Mouse (Mus musculus) liver, embryonic 12.5 days (tissue): Measurements from ENCODE around the gene Enpp3. TPM values are rescaled to one million over a fixed set of nuclear protein-coding genes. Genes with fewer than 3 reads are reported as not detected.

Experiments used
- ATAC-seq: fragments of 200-750 bp; cut with Nextera tagmentation; 2 replicates; pipeline ENCODE4 v1.8.0; 2017; ENCODE audit warnings: moderate number of reproducible peaks, mild to moderate bottlenecking, moderate library complexity
- H3K27ac ChIP-seq: fragments of 300-500 bp; sonication (generic); 2 replicates; pipeline ENCODE4 v1.5.1; 2016; ENCODE audit warnings: mild to moderate bottlenecking
- H3K27me3 ChIP-seq: fragments of 300-500 bp; sonication (generic); replicated peaks from 2 replicates; pipeline ENCODE4 v1.6.1; 2016; ENCODE audit warnings: mild to moderate bottlenecking, moderate library complexity
- H3K36me3 ChIP-seq: fragments of 300-500 bp; sonication (generic); 2 replicates; pipeline ENCODE4 v1.6.1; 2016; ENCODE audit warnings: mild to moderate bottlenecking, moderate library complexity
- H3K4me1 ChIP-seq: fragments of 300-500 bp; sonication (generic); 2 replicates; pipeline ENCODE4 v1.6.1; 2016
- H3K4me2 ChIP-seq: fragments of 300-500 bp; sonication (generic); 2 replicates; pipeline ENCODE4 v1.6.1; 2016; ENCODE audit warnings: mild to moderate bottlenecking, moderate library complexity
- H3K4me3 ChIP-seq: fragments of 300-500 bp; sonication (generic); 2 replicates; pipeline ENCODE4 v1.5.1; 2016; ENCODE audit warnings: mild to moderate bottlenecking, moderate library complexity
- H3K9ac ChIP-seq: fragments of 300-500 bp; sonication (generic); 2 replicates; pipeline ENCODE4 v1.6.1; 2016; ENCODE audit warnings: mild to moderate bottlenecking, moderate library complexity
- H3K9me3 ChIP-seq: fragments of 300-500 bp; sonication (generic); replicated peaks from 2 replicates; pipeline ENCODE4 v1.6.1; 2016; ENCODE audit warnings: mild to moderate bottlenecking, moderate library complexity
- WGBS: fragments of 180-500 bp; shearing (Covaris S2); methylation state at CpG from one replicate; pipeline ENCODE4 v1.1.7; 2016; ENCODE audit not compliant: insufficient replicate concordance; 5-methylcytosine and 5-hydroxymethylcytosine counted together
- polyA plus RNA-seq: library from polyadenylated mRNA; unstranded; fragments of >200 nt; fragmentation: Nextera tagmentation; extraction: Ambion mirVana; gene quantifications from 2 replicates; pipeline ENCODE4 v1.2.1, GENCODE M21; 2016

The Enpp3 gene
- polyA plus RNA-seq, 1 experiment from 2014 or later, result 1.3 TPM

- peak; percentile 93 for ATAC-seq
- 65% methylated on average over 9 of the region's 9 CpGs for WGBS
- Histone ChIP-seq H3K9me3 (no peaks in the 10 kb centered on the region), H3K9ac (no peak overlapping the region), H3K36me3 (no peaks in the 10 kb centered on the region), H3K4me2 (peak overlapping the region; percentile 43), H3K27ac (peak overlapping the region; percentile 77), H3K4me3 (0 out of 2 replicates have a peak overlapping the region, but pooled peaks have one; percentile 14), H3K4me1 (peaks cover 35% of the 10 kb centered on the region), H3K27me3 (no peaks in the 10 kb centered on the region)
Measured at GRCm38 (mm10) chr10:24784624-24785276, 57.9 kb downstream of the Enpp3 start.

- WGBS, result 78% methylated on average over 3 of the region's 3 CpGs
- H3K36me3 ChIP-seq, result no peaks in the 10 kb centered on the region
- peak overlapping the region; percentile 20; the same call in 1 of the 2 replicates for H3K4me2 ChIP-seq
- H3K9me3 ChIP-seq, result no peaks in the 10 kb centered on the region
- ATAC-seq, result no peak
- H3K27me3 ChIP-seq, result no peaks in the 10 kb centered on the region
- H3K4me3 ChIP-seq, result no peak overlapping the region
- H3K4me1 ChIP-seq, result peaks cover 35% of the 10 kb centered on the region
- peak overlapping the region; percentile 77 for H3K27ac ChIP-seq
- no peak overlapping the region for H3K9ac ChIP-seq
Measured at GRCm38 (mm10) chr10:24783946-24784345, 58.7 kb downstream of the Enpp3 start.

DNA sequence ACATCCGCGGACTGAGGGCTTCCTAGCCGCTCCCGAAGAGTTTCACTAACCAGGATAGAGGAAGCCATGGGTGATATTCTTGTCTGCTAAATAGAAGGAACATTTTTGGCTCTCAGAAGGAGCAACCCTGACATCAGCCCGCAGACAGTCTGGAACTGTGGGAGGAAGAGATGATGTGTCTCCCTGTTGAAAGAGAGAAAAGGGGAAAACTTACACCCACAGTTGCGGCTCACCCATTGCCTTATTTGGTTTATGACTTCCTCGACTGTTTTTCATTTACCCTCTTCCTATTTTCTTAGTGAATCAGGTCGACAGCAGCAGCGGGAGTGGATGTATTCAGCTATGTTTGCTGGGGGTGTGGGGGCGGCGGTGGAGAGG lies 64.0 kb downstream of the Enpp3 start:
- Histone ChIP-seq H3K27me3 (no peaks in the 10 kb centered on the region), H3K9me3 (no peaks in the 10 kb centered on the region), H3K4me1 (peaks cover 8% of the 10 kb centered on the region; the same call in 1 of the 2 replicates), H3K27ac (no peak overlapping the region), H3K36me3 (no peaks in the 10 kb centered on the region), H3K9ac (no peak overlapping the region), H3K4me2 (no peak overlapping the region), H3K4me3 (no peak overlapping the region)
- WGBS, result 68% methylated on average over 11 of the region's 11 CpGs
- no peak for ATAC-seq

DNA sequence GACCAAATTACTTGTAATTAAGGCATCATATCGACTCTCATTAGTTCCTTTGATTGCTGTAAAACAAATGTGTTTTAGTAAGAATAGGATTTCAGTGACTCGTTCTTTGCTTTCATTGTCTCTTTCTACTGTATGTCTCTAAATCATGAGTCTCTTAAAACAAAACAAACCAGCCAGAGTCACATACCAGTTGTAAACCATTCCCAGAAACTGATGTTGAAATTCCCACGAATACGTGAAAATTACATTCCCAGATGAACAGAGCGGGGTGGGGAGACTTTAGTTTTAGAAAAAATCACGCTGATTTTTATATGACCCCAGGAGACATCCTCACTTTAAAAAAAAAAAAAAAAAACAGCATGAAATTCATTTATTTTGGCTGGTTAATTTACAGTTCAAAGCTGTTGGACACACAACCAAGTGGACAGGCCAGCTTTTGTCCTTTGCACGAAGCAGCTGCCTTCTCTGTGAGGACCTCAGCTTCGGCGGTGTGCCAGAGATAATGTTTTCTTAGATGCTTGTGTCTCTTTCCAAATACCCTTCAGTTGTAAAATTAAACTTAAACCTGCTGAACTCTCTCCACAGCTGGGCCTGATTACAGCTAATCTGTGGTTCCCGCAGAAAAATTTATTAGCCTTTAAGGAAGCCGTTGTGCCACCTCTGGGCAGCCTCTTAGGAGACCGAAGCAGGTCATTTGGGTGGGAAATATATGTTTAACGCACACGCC lies 64.5 kb downstream of the Enpp3 start:
- H3K27ac ChIP-seq, result no peak overlapping the region
- no peak overlapping the region for H3K4me2 ChIP-seq
- H3K36me3 ChIP-seq, result no peaks in the 10 kb centered on the region
- 0 out of 2 replicates have a peak, but pooled peaks cover 3% of the 10 kb centered on the region for H3K4me1 ChIP-seq
- no peak overlapping the region for H3K4me3 ChIP-seq
- no peak overlapping the region for H3K9ac ChIP-seq
- 74% methylated on average over 14 of the region's 14 CpGs for WGBS
- no peaks in the 10 kb centered on the region for H3K9me3 ChIP-seq
- no peak for ATAC-seq
- H3K27me3 ChIP-seq, result no peaks in the 10 kb centered on the region

GRCm38 (mm10) chr10:24769496-24769895 lies 73.1 kb downstream of the Enpp3 start:
- Histone ChIP-seq H3K27ac (no peak overlapping the region), H3K4me2 (no peak overlapping the region), H3K9ac (no peak overlapping the region), H3K4me3 (no peak overlapping the region), H3K36me3 (no peaks in the 10 kb centered on the region), H3K9me3 (no peaks in the 10 kb centered on the region), H3K27me3 (no peaks in the 10 kb centered on the region), H3K4me1 (0 out of 2 replicates have a peak, but pooled peaks cover 4% of the 10 kb centered on the region)
- ATAC-seq, result no peak
- 70% methylated on average over 7 of the region's 7 CpGs for WGBS

DNA sequence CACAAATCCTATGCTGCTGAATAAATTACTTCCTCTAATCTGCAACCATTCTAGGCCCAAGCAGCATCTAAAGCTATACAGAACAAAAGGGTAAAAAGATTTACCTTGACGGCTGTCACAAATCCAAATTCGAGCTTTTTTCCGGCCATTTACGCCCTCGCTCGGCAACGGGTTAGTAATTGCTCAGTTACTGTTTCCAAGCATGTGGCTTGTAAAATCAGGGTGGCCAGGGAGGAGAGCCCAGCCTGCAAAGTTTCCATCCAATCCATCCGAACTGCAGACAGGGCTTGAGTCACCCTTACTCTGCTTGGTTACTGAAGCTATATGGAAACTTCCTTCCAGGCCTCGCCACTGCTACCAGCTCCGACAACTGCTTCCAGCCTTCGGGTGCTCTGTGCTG lies 74.9 kb downstream of the Enpp3 start:
- 73% methylated on average over 11 of the region's 11 CpGs for WGBS
- H3K27ac ChIP-seq, result no peak overlapping the region
- H3K4me1 ChIP-seq, result 0 out of 2 replicates have a peak, but pooled peaks cover 4% of the 10 kb centered on the region
- H3K36me3 ChIP-seq, result no peaks in the 10 kb centered on the region
- no peaks in the 10 kb centered on the region for H3K27me3 ChIP-seq
- no peak overlapping the region for H3K4me2 ChIP-seq
- ATAC-seq, result no peak
- no peaks in the 10 kb centered on the region for H3K9me3 ChIP-seq
- H3K9ac ChIP-seq, result no peak overlapping the region
- H3K4me3 ChIP-seq, result no peak overlapping the region

DNA sequence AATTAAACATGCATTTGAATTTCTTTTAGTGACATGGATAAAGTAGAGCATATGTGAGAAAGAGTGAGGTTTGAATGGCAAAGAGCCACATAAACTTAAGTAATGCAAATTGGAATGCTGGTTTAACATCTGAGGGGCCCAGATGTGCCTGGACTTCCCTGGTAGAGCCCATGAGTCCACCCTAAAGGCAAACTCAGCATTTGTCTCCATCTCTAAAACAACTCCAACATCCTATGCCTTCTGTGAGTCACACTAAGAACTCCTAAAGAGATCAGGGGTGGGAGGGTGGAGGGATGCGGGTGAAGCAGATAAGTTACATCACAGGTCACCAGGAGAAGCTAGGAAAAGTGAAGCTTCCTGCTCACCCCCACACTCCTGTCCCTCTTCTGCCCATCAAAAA lies 76.6 kb downstream of the Enpp3 start:
- Histone ChIP-seq H3K36me3 (no peaks in the 10 kb centered on the region), H3K4me1 (0 out of 2 replicates have a peak, but pooled peaks cover 4% of the 10 kb centered on the region), H3K9ac (no peak overlapping the region), H3K9me3 (no peaks in the 10 kb centered on the region), H3K27ac (no peak overlapping the region), H3K4me3 (no peak overlapping the region), H3K4me2 (no peak overlapping the region), H3K27me3 (no peaks in the 10 kb centered on the region)
- 61% methylated on average over 1 of the region's 1 CpGs for WGBS
- no peak for ATAC-seq

DNA sequence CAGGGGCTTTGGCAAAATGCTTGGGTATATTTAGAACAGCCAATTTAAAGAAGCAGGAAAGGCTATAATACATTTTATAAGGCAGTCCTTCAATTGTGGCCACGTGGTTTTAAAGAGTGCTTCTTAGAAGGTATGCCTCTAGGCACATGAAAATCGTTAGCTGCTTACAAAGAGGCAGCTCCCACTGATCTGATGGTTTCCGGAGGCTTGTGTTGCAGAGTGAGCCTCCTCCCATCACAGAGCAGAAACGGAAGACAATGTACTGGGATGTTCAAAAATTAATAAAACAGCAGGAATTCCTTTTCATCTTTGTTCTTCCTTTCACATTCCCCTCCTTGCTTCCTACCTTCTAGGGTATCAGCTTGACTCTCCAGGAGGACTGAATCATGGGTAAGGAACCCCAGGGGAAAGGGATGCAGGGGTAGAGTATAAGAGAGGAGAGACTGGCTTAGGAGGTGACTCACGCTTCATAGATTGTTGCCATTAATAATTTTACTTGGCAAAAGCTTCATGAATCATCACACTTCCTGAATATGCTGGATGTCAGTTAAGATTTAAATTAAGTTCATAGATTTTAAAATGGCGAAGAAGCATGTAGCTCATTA lies 77.4 kb downstream of the Enpp3 start:
- WGBS, result 59% methylated on average over 6 of the region's 6 CpGs
- Histone ChIP-seq H3K27me3 (no peaks in the 10 kb centered on the region), H3K9ac (no peak overlapping the region), H3K27ac (no peak overlapping the region), H3K4me1 (0 out of 2 replicates have a peak, but pooled peaks cover 4% of the 10 kb centered on the region), H3K4me3 (no peak overlapping the region), H3K9me3 (no peaks in the 10 kb centered on the region), H3K4me2 (no peak overlapping the region), H3K36me3 (no peaks in the 10 kb centered on the region)
- ATAC-seq, result no peak

DNA sequence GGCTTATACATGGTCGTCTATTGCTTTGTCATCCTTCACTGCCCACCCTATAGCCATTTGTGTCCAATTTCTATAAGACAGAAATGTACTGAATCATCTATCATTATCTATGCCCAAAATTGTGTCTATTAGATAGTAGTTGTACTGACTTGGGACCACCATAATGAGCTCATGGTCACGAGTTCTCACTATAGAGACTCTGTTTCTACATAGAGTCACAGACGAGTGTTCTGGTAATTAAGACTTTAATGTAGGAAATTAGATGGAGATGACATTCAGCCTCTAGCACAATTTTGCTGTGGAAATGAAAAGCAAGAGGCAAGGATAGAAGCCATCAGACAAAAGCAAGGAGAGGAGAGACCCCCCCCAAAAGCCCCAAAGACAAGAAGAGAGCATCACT lies 78.0 kb downstream of the Enpp3 start:
- Histone ChIP-seq H3K4me2 (no peak overlapping the region), H3K9me3 (no peaks in the 10 kb centered on the region), H3K4me1 (0 out of 2 replicates have a peak, but pooled peaks cover 6% of the 10 kb centered on the region), H3K36me3 (no peaks in the 10 kb centered on the region), H3K9ac (no peak overlapping the region), H3K4me3 (no peak overlapping the region), H3K27me3 (no peaks in the 10 kb centered on the region), H3K27ac (no peak overlapping the region)
- no peak for ATAC-seq
- WGBS, result 61% methylated on average over 3 of the region's 3 CpGs

GRCm38 (mm10) chr10:24763257-24763656 lies 79.4 kb downstream of the Enpp3 start:
- WGBS, result 74% methylated on average over 3 of the region's 3 CpGs
- Histone ChIP-seq H3K9ac (no peak overlapping the region), H3K4me2 (no peak overlapping the region), H3K9me3 (no peaks in the 10 kb centered on the region), H3K27ac (no peak overlapping the region), H3K36me3 (no peaks in the 10 kb centered on the region), H3K27me3 (no peaks in the 10 kb centered on the region), H3K4me3 (no peak overlapping the region), H3K4me1 (peaks cover 16% of the 10 kb centered on the region)
- ATAC-seq, result no peak

GRCm38 (mm10) chr10:24758326-24758915 lies 84.2 kb downstream of the Enpp3 start:
- H3K9me3 ChIP-seq, result no peaks in the 10 kb centered on the region
- H3K4me2 ChIP-seq, result peak overlapping the region; percentile 42
- ATAC-seq, result peak; percentile 85
- no peaks in the 10 kb centered on the region for H3K27me3 ChIP-seq
- 27% methylated on average over 8 of the region's 8 CpGs for WGBS
- H3K36me3 ChIP-seq, result no peaks in the 10 kb centered on the region
- H3K4me3 ChIP-seq, result no peak overlapping the region
- no peak overlapping the region for H3K9ac ChIP-seq
- peak overlapping the region; percentile 55; the same call in 1 of the 2 replicates for H3K27ac ChIP-seq
- peaks cover 33% of the 10 kb centered on the region for H3K4me1 ChIP-seq
